Mouse (Mus musculus) lung, embryonic 16.5 days (tissue): ENCODE results near the gene Tmem117. TPM values are rescaled to one million over a fixed set of nuclear protein-coding genes. Genes with fewer than 3 reads are reported as not detected.

Experiments
- ATAC-seq: fragments of 200-750 bp; cut with Nextera tagmentation; 2 replicates; pipeline ENCODE4 v1.8.0; 2017; ENCODE audit warnings: low read depth, mild to moderate bottlenecking, moderate library complexity
- H3K27ac ChIP-seq: fragments of 300-500 bp; sonication (generic); 2 replicates; pipeline ENCODE4 v1.5.1; 2014; ENCODE audit warnings: mild to moderate bottlenecking, control low read depth, low read length
- H3K27me3 ChIP-seq: fragments of 300-500 bp; sonication (generic); 2 replicates; pipeline ENCODE4 v1.6.1; 2014; ENCODE audit warnings: low read depth, low read length, mixed read lengths; ENCODE audit not compliant: control insufficient read depth, insufficient read depth
- H3K36me3 ChIP-seq: fragments of 300-500 bp; sonication (generic); 2 replicates; pipeline ENCODE4 v1.6.1; 2014; ENCODE audit warnings: low read length; ENCODE audit not compliant: control insufficient read depth, insufficient read depth
- H3K4me1 ChIP-seq: fragments of 300-500 bp; sonication (generic); replicated peaks from 2 replicates; pipeline ENCODE4 v1.6.1; 2014; ENCODE audit warnings: low read length, mixed read lengths; ENCODE audit not compliant: control insufficient read depth, insufficient read depth
- H3K4me2 ChIP-seq: fragments of 300-500 bp; sonication (generic); 2 replicates; pipeline ENCODE4 v1.6.1; 2014; ENCODE audit warnings: low read depth, low read length, control low read depth
- H3K4me3 ChIP-seq: fragments of 300-500 bp; sonication (generic); 2 replicates; pipeline ENCODE4 v1.5.1; 2014; ENCODE audit warnings: mild to moderate bottlenecking, low read length, control low read depth
- H3K9ac ChIP-seq: fragments of 300-500 bp; sonication (generic); 2 replicates; pipeline ENCODE4 v1.6.1; 2014; ENCODE audit warnings: low read length, control low read depth
- H3K9me3 ChIP-seq: fragments of 300-500 bp; sonication (generic); 2 replicates; pipeline ENCODE4 v1.6.1; 2016; ENCODE audit warnings: low read length; ENCODE audit not compliant: control insufficient read depth
- whole genome bisulfite sequencing: fragments of 180-500 bp; shearing (Covaris S2); extraction: QIAGEN DNeasy Blood & Tissue Kit; methylation state at CpG from one replicate; pipeline ENCODE4 v1.1.7; 2014; 5-methylcytosine and 5-hydroxymethylcytosine counted together
- polyA plus RNA-seq: library from polyadenylated mRNA; unstranded; fragments of >200 nt; fragmentation: Nextera tagmentation; extraction: Ambion mirVana; gene quantifications from 2 replicates; pipeline ENCODE4 v1.2.1, GENCODE M21; 2015

Tmem117 gene
- polyA plus RNA-seq, 1 experiment from 2014 or later, result 2.7 TPM

GRCm38 (mm10) chr15:95044011-95044410 is 415.0 kb downstream of the Tmem117 start:
- no peak overlapping the region for H3K4me3 ChIP-seq
- no peak overlapping the region for H3K4me2 ChIP-seq
- H3K9me3 ChIP-seq, result no peaks in the 10 kb centered on the region
- H3K27me3 ChIP-seq, result no peaks in the 10 kb centered on the region
- no peak overlapping the region for H3K27ac ChIP-seq
- H3K36me3 ChIP-seq, result no peaks in the 10 kb centered on the region
- ATAC-seq, result no peak
- WGBS, result 77% methylated on average over 8 of the region's 8 CpGs
- H3K4me1 ChIP-seq, result no peaks in the 10 kb centered on the region
- no peak overlapping the region for H3K9ac ChIP-seq

DNA sequence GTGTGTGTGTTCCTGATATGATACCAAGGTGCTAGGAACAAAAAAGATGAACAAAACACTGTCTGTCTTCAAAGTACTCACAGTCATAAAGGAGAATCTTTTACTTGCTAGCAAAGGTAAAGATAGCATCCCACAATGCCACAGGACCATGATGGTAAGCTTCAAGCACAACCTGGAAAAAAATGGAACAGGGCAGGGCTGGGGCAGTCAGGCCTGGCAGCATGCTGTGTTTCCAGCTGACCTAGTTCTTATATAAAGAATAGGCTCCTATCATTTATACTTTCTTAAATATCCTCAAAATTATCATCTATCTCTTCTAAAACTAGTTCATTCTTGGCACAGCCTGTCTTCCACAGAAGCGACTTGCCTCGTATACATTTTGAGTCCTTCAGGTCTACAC is 418.5 kb downstream of the Tmem117 start:
- Histone ChIP-seq H3K4me3 (no peak overlapping the region), H3K4me1 (no peaks in the 10 kb centered on the region), H3K4me2 (no peak overlapping the region), H3K9me3 (no peaks in the 10 kb centered on the region), H3K36me3 (no peaks in the 10 kb centered on the region), H3K27me3 (no peaks in the 10 kb centered on the region), H3K27ac (no peak overlapping the region), H3K9ac (no peak overlapping the region)
- no peak for ATAC-seq
- WGBS, result 74% methylated on average over 2 of the region's 2 CpGs

- no peak for ATAC-seq
- Histone ChIP-seq H3K4me2 (no peak overlapping the region), H3K36me3 (no peaks in the 10 kb centered on the region), H3K9ac (no peak overlapping the region), H3K27me3 (no peaks in the 10 kb centered on the region), H3K4me1 (no peaks in the 10 kb centered on the region), H3K27ac (no peak overlapping the region), H3K4me3 (no peak overlapping the region), H3K9me3 (no peaks in the 10 kb centered on the region)
- WGBS, result 61% methylated on average over 6 of the region's 6 CpGs
These were observed 420.2 kb downstream of the Tmem117 start for GRCm38 (mm10) chr15:95049171-95049729.

DNA sequence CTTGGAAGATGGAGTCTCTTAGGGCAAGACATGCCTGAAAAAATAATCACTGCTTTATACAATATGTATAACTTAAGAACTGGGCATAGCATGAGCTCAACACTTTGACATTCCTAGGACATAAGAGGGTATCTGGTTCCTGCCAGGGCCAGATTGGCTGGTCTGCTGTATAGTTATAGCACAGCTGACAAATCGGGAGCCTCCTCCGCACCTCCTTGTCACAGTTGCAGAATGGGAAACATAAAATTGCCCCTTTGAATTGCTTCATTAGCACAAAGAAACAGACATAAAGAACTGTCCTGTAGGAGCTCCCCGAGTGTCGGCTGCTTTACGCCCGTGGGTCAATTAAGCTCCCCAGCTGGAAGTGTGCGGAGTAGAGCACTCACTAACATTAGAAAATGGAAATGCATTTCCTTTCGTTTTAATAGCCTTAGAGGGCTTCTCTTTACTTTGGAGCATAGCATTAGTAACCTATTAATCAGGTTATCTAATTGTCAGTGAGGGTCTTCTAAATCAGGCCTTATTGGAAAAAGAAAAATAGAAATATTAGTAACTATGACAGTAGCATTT is 426.1 kb downstream of the Tmem117 start:
- no peak for ATAC-seq
- Histone ChIP-seq H3K9ac (no peak overlapping the region), H3K9me3 (no peaks in the 10 kb centered on the region), H3K4me1 (no peaks in the 10 kb centered on the region), H3K27me3 (no peaks in the 10 kb centered on the region), H3K4me2 (no peak overlapping the region), H3K27ac (no peak overlapping the region), H3K4me3 (no peak overlapping the region), H3K36me3 (no peaks in the 10 kb centered on the region)
- WGBS, result 87% methylated on average over 8 of the region's 8 CpGs

GRCm38 (mm10) chr15:95068023-95068422 is 439.0 kb downstream of the Tmem117 start:
- H3K36me3 ChIP-seq, result no peaks in the 10 kb centered on the region
- H3K9ac ChIP-seq, result no peak overlapping the region
- 71% methylated on average over 1 of the region's 1 CpGs for WGBS
- H3K27me3 ChIP-seq, result no peaks in the 10 kb centered on the region
- H3K9me3 ChIP-seq, result no peaks in the 10 kb centered on the region
- H3K4me3 ChIP-seq, result no peak overlapping the region
- no peak for ATAC-seq
- H3K4me2 ChIP-seq, result no peak overlapping the region
- no peak overlapping the region for H3K27ac ChIP-seq
- no peaks in the 10 kb centered on the region for H3K4me1 ChIP-seq

- Histone ChIP-seq H3K4me1 (no peaks in the 10 kb centered on the region), H3K4me2 (no peak overlapping the region), H3K4me3 (no peak overlapping the region), H3K36me3 (no peaks in the 10 kb centered on the region), H3K9ac (no peak overlapping the region), H3K27me3 (no peaks in the 10 kb centered on the region), H3K9me3 (no peaks in the 10 kb centered on the region), H3K27ac (no peak overlapping the region)
- WGBS, result 79% methylated on average over 1 of the region's 1 CpGs
- ATAC-seq, result no peak
These were observed 439.8 kb downstream of the Tmem117 start for GRCm38 (mm10) chr15:95068799-95069198.

DNA sequence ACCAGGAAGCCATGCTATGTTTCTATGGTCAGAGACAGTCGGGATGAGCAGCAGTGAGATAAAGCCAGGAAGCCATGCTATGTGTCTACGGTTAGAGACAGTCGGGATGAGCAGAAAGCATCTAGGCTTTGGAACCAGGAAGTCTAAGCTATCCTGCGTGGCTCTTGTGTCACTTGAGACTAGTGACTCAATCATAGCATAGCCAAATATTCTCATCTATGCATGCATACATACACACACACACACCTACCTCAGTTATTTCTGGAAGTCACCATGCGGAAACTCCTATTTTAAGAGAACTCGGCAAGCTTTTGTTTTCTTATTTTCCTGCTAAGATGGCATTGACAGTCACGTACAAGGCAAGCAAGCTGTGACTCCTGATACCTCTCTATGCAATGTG is 441.8 kb downstream of the Tmem117 start:
- no peak overlapping the region for H3K4me2 ChIP-seq
- no peak for ATAC-seq
- H3K27ac ChIP-seq, result no peak overlapping the region
- H3K4me1 ChIP-seq, result no peaks in the 10 kb centered on the region
- H3K4me3 ChIP-seq, result no peak overlapping the region
- 87% methylated on average over 7 of the region's 7 CpGs for WGBS
- no peaks in the 10 kb centered on the region for H3K27me3 ChIP-seq
- no peak overlapping the region for H3K9ac ChIP-seq
- no peaks in the 10 kb centered on the region for H3K9me3 ChIP-seq
- H3K36me3 ChIP-seq, result no peaks in the 10 kb centered on the region

DNA sequence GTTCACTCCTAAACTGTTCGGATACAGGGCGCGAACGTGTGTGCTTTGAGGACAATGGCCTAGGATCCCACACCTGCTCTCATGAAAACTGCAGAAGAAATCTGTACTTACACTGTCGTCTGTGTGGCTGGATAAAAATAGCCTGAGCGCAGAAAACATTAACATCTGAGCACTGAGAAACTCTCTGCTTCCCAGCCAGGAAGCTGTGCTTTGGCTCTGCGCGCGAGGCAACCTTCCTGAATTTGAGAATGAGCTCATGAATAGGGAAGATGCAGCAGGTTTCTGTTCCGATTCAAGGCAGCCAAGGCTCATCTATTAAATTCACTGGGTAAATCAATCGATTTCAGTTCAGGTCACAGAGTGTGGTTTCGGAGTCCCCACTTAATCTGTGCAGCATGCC is 446.3 kb downstream of the Tmem117 start:
- Histone ChIP-seq H3K4me1 (no peaks in the 10 kb centered on the region), H3K27me3 (no peaks in the 10 kb centered on the region), H3K36me3 (no peaks in the 10 kb centered on the region), H3K4me2 (no peak overlapping the region), H3K4me3 (no peak overlapping the region), H3K9me3 (no peaks in the 10 kb centered on the region), H3K27ac (no peak overlapping the region), H3K9ac (no peak overlapping the region)
- WGBS, result 86% methylated on average over 12 of the region's 12 CpGs
- no peak for ATAC-seq

DNA sequence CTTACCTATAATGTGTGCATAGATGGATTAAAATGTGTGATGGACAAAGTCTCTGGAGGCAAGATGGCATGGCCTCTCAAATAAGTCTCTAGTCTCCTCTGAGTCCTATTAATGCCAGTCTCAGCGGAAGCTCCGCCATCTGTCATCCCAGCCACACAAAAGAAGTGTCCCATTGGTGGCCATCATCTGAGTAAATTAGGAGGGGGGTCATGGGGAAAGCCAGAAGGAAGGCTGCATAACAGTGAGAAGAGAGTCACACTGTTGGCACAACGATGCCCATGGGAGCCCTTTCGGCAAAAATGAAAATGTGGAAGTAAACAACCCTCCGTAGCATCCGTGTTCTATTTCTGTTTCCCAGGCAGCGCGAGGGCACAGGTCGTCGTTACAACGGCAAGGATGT is 452.6 kb downstream of the Tmem117 start:
- Histone ChIP-seq H3K36me3 (no peaks in the 10 kb centered on the region), H3K9me3 (no peaks in the 10 kb centered on the region)
- no peak for ATAC-seq

GRCm38 (mm10) chr15:95085962-95086361 is 456.9 kb downstream of the Tmem117 start:
- H3K27me3 ChIP-seq, result no peaks in the 10 kb centered on the region
- ATAC-seq, result no peak
- WGBS, result 53% methylated on average over 7 of the region's 7 CpGs
- no peaks in the 10 kb centered on the region for H3K4me1 ChIP-seq
- no peak overlapping the region for H3K27ac ChIP-seq
- H3K4me3 ChIP-seq, result no peak overlapping the region
- no peak overlapping the region for H3K4me2 ChIP-seq
- H3K9ac ChIP-seq, result no peak overlapping the region
- H3K9me3 ChIP-seq, result no peaks in the 10 kb centered on the region
- no peaks in the 10 kb centered on the region for H3K36me3 ChIP-seq

More for the DNA sequence above, 452.6 kb downstream of the Tmem117 start:
- Histone ChIP-seq H3K27me3 (no peaks in the 10 kb centered on the region), H3K9ac (no peak overlapping the region), H3K4me1 (no peaks in the 10 kb centered on the region), H3K27ac (no peak overlapping the region), H3K4me2 (no peak overlapping the region), H3K4me3 (no peak overlapping the region)
- WGBS, result 82% methylated on average over 11 of the region's 11 CpGs
